Mouse (Mus musculus): ENCODE data around the gene Chd9.
"Not testable (repeated sequence)": the region's sequence is repeated elsewhere in the genome, so short reads cannot be mapped to it uniquely, and the experiment has no call there.

Chd9 gene

DNA sequence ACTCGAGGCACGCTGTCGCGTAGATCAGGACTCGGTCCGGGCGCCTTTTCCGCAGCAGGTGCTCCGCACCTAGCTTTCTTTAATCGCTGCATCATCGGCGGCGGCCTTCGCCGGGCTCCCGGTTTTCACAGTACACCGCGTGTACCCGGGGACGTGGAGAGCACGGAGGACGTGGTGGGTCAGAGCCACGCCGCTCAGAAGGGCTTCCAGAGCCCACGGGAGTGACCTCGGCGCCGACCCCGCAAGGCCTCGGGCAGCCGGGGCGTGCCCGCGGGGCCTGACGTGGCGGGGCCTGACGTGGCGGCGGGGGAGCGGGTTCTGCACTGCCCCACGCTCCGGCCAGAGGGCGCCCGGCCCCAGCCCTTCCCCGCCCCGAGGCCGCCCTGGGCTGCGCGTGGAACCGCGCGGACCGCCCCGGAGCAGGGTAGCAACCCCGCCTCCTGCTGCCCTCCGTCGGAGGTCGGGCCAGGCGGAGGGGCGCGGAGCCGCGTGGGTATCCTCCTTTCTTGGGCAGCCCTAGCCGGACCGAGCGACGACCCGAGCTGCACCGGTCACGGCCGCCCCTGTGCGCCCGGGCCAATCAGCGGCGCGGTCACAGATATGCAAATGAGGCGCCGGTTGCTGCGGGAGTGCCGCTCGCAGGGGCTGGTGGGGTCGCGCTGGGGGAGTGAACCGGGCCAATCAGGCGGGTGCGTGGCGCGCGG, 79.8 kb downstream of the Chd9 start:
- peak; percentile 98 for DNase-seq

- DNase-seq, result peak; percentile 62
These were observed 80.7 kb downstream of the Chd9 start for GRCm38 (mm10) chr8:90908580-90909471.

- DNase-seq, result no peak
These were observed 95.2 kb downstream of the Chd9 start for GRCm38 (mm10) chr8:90923158-90923905.

- DNase-seq, result no peak
These were observed 100.3 kb downstream of the Chd9 start for GRCm38 (mm10) chr8:90928412-90928811.

- DNase-seq, result not testable (repeated sequence)
These were observed 102.0 kb downstream of the Chd9 start for GRCm38 (mm10) chr8:90930125-90930524.

DNA sequence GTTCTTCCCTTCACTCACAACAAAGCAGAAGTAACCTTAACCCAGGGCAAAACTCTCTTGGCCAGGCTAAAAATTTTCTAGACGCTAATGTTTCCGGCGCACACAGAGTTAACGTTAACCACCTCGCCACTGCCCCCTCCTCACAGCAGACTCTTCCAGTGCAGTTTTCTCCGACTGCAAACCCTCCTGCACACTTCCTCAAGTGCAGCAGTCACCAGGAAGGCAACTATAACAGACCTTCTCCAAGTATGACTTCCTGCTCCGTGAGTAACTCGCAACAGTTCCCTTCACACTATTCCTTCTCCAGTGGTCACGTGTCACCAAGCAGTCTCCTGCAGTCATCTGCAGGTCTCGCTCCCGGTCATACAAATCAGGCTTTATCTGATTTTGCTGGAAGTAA, 104.8 kb downstream of the Chd9 start:
- DNase-seq, result no peak

DNA sequence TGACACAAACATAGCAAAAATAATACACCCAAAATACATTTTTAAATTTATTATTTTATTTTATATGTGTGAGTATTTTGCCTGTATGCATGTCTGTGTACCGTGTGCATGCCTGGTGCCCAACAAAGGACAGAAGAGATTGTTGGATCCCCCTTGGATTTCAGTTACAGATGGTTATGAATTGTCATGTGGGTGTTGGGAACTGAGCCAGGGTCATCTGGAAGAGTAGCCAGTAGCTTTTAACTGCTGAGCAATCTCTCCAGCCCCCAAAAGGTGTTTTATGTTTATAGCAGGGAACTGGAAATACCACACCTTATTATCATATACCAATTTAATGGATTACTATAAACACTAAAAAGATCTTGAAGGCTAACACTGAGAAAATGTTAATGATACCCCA, 106.6 kb downstream of the Chd9 start:
- no peak for DNase-seq

DNA sequence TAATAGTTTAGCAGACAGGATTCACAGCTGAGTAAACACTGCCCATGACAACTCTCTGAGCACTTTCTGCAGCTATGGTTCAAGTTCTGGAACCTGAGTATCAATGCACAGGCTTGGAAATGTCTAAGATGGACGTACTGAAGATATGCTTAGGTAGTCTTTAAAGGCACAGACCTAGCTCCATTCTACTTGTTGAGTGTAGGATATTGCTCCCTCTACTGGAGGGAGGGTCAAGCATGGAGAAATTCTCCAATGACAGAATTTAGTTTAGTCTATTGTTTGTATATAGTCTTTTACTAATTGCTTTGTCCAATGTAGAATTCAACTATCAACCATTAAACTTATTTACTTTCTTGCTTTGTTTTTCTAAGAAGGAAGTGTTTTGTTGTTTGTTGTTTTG, 108.7 kb downstream of the Chd9 start:
- no peak for DNase-seq

- no peak for DNase-seq
These were observed 110.3 kb downstream of the Chd9 start for GRCm38 (mm10) chr8:90938352-90938930.

GRCm38 (mm10) chr8:90939867-90940266, 111.7 kb downstream of the Chd9 start:
- no peak for DNase-seq

- no peak for DNase-seq
These were observed 115.6 kb downstream of the Chd9 start for GRCm38 (mm10) chr8:90943770-90944169.

GRCm38 (mm10) chr8:90954802-90955760, 126.9 kb downstream of the Chd9 start:
- DNase-seq, result peak; percentile 74

GRCm38 (mm10) chr8:90955761-90956136, 127.6 kb downstream of the Chd9 start:
- no peak for DNase-seq

GRCm38 (mm10) chr8:90956390-90956789, 128.2 kb downstream of the Chd9 start:
- no peak for DNase-seq

GRCm38 (mm10) chr8:90957711-90958110, 129.6 kb downstream of the Chd9 start:
- DNase-seq, result no peak

- DNase-seq, result no peak
These were observed 131.6 kb downstream of the Chd9 start for GRCm38 (mm10) chr8:90959721-90960120.

DNA sequence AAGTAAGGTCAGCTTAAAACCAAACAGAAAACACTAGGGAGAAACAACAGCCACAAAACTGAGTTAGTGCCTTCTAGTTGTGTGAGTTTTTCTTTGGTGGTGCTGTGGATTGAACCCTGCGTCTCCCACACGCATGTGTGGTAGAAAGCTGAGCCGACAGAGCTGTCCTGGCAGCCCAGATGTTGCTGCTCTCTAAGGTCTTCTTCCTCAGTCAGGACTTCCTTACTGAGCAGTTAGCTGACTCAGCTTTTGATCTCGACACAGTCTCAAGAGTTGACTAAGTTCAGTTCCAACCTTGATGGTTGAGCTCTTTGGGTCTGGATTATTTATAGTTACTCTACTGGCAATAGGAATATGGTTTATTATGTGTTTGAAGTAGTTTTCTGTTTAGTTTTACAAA, 133.5 kb downstream of the Chd9 start:
- no peak for DNase-seq

DNA sequence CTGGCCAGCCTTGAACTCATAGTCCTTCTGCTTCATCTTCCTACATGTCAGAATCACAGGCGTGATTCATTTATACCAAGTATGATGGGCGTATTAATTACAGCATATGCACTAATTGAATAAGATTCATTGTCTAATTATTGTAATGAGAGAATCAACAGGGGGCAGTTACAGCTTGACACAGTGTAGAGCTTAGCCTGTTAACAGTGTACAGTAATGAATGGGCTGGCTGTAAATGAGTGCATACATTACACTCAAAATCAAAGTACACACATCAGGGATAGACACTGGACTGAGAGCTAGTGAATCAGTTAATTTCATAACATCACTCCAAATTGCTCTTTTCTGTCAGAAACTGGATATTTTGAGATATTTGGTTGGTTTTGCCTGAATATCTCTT, 135.9 kb downstream of the Chd9 start:
- no peak for DNase-seq

DNA sequence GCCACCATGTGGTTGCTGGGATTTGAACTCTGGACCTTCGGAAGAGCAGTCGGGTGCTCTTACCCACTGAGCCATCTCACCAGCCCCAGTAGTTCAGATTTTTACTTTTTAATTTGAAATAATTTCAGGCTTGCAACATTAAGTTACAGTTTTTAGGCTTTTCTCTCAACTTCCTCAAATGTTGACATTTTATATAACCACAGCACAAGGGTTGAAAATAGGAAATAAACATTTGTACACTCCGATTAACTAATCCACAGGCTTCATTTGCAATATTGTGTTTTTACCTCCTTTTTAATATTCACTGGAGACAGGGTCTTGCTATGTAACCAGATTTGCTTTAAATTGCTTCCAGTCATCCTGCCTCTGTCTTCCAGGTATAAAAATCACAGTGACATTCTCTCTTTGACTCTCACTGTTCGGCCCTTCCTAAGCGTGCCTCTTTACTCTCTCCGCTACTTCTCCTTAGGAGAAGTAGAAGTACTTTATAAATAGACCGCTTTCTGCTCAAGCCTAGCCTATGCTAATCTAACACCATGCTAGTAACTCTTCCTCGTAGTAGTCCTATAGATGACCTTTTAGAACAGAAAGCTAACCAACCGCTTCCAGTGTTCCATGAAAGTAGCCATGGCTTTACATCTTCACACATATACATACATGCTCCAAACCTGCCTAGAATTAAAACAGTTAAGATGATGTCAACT, 137.5 kb downstream of the Chd9 start:
- no peak for DNase-seq

DNA sequence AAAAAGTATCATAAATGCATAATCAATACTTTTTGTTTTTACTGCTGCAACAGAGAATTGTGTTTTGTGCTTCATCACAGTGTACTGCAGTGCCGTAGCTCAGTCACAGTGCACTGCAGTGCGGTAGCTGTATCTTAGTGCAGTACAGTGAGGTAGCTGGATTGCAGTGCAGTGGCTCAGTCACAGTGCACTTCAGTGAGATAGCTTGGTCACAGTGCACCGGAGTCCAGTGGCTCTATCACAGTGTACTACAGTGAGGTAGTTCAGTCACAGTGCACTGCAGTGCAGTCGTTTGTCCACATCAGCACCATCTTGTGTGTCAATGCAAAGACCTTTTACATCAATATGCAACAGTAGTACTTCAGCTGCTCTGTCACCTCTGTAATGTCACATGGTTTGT, 140.2 kb downstream of the Chd9 start:
- DNase-seq, result no peak

DNA sequence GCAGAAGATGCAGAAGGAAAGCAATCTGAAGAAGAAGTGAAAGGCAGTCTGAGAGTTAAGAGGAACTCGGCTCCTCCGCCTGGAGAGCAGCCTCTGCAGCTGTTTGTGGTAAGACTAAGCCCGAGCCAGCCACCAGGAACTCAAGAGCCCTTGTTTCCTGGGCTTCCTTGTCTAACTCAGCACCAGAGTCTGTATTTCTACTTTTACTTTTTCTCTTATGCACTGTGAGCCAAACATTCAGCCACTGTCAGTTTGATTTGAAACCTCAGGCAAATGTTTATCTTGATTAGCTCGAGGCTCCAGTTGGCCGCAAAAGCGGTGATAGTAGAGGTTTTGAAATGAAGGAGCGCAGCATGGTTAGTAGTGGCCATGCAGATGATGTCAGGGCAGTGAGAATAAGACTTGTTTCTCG, 148.8 kb downstream of the Chd9 start:
- DNase-seq, result no peak
